Mouse (Mus musculus): ENCODE measurements around the gene Tmem119. TPM values are rescaled to one million over a fixed set of nuclear protein-coding genes. Genes with fewer than 3 reads are reported as not detected.
"Not testable (repeated sequence)": the region's sequence is repeated elsewhere in the genome, so short reads cannot be mapped to it uniquely, and the experiment has no call there.

The Tmem119 gene
- total RNA-seq, 2 experiments from 2014 or later, result 2.7 TPM; not detected in 1

DNA sequence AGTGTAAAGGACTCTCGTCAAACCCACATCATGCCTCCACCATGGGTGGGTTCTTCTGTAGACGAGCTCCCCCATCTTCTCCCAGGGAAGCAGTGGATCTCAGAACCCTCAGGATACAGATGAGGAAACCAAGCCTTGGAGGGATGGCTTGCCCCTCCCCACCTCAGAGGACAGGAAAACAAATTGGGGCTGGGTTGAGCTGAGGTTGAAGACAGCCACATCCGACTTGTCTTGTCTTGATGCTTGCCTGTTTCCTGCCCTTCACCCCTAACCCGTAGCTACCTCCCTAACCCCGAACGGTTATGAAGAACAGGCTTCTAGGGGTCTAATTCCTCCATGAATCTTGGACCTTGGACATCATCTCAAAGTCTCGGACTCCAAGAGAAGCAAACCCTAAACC is 25.2 kb upstream of the Tmem119 start:
- ATAC-seq (replicated peaks; ENCODE audit: low FRiP score, poor library complexity, severe bottlenecking), result peak; percentile 24; the same call in 1 of the 2 replicates

DNA sequence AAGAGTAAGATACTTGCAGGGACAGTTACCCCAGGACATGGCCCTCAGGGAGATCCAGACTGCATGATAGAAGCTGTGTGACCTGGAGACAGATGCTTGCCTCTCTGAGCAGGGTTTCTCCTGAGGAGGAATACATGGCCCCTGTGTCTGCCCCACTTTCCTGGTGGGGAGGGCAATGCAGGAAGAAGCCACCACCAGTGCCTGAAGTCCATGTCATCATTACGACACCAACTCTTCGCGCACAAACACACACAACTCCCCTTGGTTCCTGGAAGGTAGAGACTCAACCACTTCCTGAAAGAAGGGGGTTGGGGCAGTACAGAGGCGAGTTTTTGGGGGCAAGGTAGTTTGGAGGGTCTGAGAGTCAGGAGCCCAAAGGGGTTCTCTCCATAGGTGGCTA is 23.9 kb upstream of the Tmem119 start:
- ATAC-seq (replicated peaks; ENCODE audit: low FRiP score, poor library complexity, severe bottlenecking), result no peak

DNA sequence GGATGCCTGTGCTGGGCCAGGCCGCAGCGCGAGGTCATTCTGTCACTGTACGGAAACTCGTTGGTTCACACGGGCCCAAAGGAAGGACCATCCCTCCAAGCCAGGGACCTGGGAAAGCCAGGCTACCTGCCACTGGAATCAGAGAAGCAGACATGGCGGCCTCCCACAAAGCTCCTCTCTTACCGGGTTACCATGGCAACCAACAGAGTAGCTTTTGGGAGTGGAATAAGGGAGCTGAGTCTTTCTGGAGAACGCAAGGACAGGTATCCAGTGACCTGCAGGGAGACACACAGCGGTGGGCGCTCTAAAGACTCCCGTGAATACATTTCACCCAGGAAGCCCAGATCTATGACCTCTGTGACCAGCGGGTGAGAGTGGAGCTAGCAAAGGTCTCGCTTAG is 18.3 kb upstream of the Tmem119 start:
- no peak for ATAC-seq (replicated peaks; ENCODE audit: low FRiP score, poor library complexity, severe bottlenecking)

DNA sequence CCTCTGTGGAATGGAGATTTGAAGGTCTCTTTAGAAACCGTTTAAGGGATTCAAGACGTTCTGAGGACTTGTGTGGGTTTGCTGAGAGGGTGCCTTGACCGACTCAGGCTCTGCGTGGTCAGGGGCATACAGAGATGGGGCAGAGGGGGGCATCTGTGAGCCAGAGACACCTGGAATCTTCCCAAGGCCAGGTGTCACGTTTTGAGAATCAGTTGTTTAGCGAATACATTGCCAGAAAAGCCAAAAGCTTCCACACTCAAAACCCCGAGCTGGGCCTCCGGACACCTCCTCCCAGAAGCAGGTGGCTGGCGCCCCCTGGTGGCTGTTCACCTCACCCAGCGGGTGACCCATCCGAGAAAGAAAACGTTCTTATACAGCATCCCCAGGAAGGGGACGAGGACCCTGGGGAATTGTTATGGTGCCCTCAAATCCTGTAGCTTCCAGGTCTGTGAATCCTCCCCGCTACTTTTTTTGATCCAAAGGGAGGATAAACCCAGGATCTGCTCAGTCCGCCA is 15.4 kb upstream of the Tmem119 start:
- ATAC-seq (replicated peaks; ENCODE audit: low FRiP score, poor library complexity, severe bottlenecking), result peak; percentile 75

DNA sequence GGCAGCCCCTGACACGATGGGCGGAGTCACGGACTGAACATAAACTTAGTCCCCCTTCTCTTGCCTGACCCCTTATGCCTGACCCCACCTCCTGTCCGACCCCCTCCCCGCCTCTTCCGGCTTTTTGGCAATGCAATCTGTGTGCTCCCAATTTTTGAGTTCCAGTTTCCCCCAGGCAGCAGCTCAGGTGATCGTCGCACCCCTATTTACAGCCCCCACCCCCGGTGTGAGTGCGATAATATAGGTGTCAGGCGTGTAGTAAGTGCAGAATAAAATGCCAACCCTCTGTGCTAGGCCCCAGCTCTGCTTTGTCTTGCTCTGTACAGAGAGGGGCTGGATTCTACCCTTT is 14.7 kb upstream of the Tmem119 start:
- no peak for ATAC-seq (replicated peaks; ENCODE audit: low FRiP score, poor library complexity, severe bottlenecking)

DNA sequence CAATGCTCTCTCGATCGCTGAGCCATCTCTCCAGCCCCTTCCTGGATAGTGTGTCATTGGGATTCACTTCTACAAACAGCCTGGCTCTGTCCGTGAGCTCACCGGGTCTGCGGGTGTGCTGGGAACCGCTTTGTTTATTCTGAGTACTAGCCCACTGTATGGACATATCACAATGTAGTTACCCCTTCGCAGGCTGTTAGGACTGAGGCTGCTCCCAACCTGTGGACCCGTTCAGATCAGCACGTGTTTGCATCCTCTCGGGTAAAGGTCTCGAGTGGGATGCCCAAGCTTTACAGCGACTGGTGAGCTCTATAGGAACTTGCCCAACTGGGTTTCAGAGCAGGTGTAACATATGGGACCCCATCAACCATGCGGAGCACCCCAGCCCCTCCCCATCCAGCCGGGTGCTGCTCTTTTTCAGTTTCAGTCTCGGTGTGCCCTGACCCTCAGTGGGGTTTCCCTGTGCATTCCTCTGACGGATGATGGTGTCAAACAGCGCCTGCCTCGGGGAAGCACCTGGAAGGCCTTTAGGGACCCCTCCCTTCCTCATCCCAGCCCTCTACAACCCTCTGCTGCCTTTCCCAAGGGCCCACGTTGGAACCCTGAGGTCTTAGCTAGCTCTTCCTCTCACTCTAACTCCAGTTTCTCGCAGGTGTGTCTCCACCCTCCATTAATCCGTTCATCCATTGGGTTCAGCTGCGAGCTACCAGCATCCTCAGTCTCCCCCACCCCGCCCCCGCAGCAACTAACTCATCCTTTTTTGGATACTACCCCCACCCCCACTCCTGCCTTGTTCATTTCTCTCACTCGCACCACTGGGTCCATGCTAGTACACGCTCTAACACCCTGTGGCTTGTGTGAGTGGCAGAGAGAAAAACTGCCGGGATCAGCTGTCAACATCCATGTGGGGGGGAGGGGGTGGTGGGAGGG is 14.1 kb upstream of the Tmem119 start:
- ATAC-seq (replicated peaks; ENCODE audit: low FRiP score, poor library complexity, severe bottlenecking), result no peak

DNA sequence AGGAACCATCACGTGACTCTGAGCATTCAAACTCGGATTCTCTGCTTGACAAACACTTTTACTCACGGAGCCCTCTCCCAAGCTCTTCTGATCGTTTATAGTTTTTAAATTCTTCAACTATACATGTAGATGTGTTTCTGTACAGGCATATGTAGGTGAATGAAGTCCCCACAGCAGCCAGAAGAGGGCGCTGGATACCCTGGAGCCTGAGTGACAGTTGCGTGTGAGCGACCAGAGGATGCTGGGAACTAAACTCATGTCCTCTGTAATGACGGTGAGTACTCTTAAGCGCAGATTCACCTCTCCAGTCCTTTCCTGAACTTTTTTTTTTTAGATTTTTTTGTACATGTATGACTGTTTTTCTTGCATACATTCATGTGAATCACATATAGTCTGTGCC is 13.3 kb upstream of the Tmem119 start:
- peak; percentile 55; the same call in 1 of the 2 replicates for ATAC-seq (replicated peaks; ENCODE audit: low FRiP score, poor library complexity, severe bottlenecking)

DNA sequence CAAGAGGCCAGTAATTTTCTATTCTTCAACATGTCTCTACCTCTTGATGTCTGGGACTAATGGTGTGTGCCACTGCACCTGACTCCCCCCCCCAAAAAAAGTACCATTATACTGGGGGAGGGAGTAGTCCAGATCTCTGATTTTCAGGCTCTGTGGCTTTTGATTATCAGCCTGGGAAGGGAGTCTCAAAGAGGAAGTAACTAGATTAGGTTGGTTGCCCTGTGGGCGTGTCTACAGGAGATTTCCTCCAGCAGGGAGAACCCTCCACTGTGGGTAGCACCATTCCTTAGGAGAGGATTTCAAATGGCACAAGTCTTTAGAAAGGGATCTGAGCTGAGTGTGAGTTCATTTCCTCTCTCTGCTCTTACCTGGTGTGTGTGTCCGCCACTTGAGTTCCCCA is 12.3 kb upstream of the Tmem119 start:
- no peak for ATAC-seq (replicated peaks; ENCODE audit: low FRiP score, poor library complexity, severe bottlenecking)

DNA sequence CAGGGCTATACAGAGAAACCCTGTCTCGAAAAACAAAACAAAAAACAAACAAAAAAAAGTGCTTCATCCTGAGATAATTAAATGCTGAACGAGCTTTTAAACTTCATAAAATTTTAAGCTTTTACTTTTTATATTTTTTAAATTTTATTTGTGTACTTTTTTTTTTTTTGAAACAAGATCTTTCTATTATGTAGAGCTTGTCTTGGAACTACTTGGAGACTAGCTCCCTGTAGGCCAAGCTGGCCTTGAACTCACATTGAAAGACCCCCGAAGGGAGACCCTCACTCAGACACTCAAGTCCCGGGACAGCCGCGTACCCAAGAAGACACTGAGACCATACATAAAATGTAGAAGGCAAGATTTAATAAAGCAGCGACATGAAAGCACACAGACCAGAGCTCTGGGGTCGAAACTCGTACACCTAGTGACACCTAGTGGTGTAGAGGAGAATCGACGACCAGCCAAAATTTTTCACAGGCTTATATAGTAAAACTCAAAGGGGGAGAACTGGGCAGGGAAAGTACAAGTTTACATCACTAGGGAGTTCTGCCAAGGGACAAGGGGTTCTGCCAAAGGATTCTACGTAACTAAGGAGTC is 11.6 kb upstream of the Tmem119 start:
- ATAC-seq (replicated peaks; ENCODE audit: low FRiP score, poor library complexity, severe bottlenecking), result not testable (repeated sequence)

DNA sequence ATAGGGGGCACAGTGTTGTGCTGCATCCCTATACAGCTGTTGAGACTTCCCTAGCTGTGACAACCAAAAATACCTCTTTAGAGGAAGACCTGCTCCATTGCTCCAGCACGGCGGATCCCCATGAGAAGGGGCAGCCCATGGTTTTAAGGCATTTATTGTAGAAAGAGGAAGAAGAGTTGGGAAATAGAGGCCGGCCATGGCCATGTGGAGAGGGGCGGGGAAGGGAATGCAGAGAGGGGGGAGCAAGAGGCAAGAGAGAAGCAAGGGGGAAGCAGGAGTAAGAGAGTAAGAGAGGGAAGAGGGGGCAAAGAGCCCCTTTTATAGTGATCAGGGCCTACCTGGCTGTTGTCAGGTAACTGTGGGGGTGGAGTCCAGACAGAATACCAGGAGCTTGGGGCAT is 9.8 kb upstream of the Tmem119 start:
- ATAC-seq (replicated peaks; ENCODE audit: low FRiP score, poor library complexity, severe bottlenecking), result no peak

DNA sequence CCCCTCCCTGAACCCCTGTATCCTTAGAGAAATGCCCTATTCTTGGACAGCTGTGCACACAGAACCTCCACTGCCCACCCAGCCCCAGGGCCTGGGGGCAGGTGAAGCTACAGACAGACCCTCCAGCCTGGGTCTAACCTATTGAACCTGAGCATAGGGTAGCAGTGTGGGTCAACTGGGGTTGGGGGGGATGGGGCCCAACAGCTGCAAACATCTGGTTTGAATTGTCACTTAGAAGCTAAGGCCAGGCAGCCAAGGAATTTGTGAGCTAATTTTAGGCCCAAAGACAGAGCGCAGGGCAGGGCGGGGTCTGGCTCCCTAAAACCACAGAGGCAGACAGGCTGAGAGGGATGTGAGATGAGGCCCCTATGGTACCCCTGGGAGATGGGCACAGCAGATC is 7.9 kb upstream of the Tmem119 start:
- no peak for ATAC-seq (replicated peaks; ENCODE audit: low FRiP score, poor library complexity, severe bottlenecking)

DNA sequence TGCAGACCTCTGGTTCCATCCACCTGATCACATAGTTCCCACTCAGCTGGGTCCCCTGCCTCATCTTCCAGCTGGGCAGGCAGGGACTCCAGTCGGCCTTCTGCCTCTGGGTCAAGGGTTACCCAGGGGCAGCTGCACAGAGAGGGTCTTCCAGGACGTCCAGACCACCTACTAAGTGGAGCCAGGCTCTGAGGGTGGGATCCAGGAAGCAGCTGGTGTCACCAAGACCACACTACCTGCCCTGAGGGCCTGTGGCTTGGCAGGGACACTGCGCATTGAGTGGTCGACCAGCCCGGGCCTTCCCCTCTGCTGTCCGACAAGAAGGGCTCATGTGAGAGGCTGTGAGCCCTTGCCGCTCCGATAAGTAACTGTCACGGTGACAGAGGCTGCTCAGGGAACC is 7.4 kb upstream of the Tmem119 start:
- ATAC-seq (replicated peaks; ENCODE audit: low FRiP score, poor library complexity, severe bottlenecking), result no peak

DNA sequence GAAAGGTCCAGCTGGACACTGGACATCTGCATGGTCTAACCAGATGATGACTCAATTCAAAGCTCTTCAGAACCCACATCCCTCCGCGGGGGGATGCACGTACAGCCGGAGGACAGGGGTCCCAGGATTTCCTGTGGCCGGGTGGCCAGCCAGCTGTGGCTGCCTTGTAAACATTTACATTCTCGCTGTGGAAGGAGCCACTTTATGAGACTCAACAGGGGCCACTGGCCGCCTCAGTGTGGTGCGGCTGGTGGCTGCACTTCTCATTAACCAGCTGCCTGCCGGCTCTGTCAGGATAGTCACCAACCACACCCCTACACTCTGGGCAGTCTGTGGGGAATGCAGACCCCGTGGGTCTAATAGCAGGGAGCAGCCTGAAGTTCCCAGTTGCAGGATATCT is 6.1 kb upstream of the Tmem119 start:
- ATAC-seq (replicated peaks; ENCODE audit: low FRiP score, poor library complexity, severe bottlenecking), result no peak

DNA sequence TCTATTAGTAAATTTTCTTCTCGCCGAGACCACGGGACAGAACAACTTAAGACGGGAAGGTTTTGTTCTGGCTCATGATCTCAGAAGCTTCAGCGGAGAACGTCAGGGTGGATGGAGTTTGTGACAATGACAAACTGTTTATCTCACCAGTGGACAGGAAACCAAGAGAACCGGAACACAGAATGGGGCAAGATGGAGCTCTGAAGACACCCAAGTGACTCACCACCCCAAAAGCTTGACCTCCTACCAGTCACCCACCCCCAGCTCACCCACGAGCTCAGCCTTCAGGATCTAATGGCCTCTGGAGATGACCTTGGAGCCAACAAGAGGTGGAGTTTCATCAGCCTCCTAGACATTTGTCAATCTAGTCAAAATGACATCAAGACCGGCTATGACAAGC is 5.0 kb upstream of the Tmem119 start:
- ATAC-seq (replicated peaks; ENCODE audit: low FRiP score, poor library complexity, severe bottlenecking), result no peak

DNA sequence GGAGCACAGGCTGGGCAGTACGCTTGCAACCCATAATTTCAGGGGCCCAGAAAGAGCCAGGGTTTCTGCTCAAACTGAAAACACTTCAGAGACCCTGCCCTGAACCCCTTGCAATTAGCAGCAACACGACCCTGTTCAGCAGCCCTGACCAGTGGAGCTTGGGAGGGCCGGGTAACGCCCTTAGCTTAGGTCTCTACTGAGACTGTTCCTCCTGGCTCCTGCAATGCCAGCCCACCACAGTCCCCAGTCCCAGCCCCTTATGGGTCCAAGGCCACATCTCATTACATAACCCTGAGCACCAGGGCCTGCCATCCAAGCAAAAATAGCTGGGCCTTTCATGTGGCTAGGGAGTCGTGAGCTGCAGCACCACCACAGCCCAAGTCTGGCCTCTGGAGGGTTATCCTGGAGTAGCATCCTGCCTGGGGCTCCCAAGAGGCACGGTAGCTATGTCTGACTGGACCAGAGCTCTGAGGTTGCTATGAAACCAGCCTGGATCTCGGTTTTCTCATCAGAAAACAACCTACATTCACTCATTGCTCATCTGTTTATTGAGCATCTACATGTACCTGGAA is 4.2 kb upstream of the Tmem119 start:
- ATAC-seq (replicated peaks; ENCODE audit: low FRiP score, poor library complexity, severe bottlenecking), result no peak

DNA sequence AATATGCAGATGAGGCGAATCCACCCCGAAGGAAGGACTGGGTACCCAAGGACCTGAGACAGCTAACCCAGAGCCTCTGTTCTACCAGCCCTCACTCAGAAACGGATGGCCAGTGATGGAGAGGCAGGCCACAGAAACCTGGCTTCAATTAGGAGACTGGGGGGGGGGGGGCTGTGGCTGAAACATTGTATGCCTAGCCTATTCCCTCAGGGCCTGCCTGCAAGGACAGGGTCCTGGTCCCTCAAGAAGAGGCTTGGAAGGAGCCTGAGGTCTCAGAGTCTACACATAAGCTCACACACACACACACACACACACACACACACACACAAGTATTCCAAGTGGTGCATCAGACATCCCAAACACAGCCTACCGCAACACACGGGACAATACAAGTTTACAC is 625 bp downstream of the Tmem119 start:
- ATAC-seq (replicated peaks; ENCODE audit: low FRiP score, poor library complexity, severe bottlenecking), result no peak

DNA sequence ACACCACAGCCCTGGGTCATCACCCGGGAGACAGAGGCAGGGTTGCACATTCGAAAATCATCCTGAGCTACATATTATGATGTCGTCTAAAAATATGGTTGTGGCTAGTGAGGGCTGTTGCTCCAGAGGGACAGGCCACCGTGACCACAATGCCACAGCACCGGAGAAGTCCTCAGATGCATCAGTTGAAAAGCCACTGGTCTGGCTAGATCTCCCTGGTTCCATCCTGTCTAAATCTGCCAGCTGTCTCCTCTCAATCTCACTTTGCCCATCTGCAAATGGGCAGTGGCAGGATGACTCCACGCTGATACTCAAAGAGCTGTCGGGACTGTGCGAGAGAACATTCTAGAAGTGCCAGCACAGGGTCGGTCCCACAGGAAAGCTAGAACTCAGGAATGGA is 1.8 kb downstream of the Tmem119 start:
- no peak for ATAC-seq (replicated peaks; ENCODE audit: low FRiP score, poor library complexity, severe bottlenecking)

DNA sequence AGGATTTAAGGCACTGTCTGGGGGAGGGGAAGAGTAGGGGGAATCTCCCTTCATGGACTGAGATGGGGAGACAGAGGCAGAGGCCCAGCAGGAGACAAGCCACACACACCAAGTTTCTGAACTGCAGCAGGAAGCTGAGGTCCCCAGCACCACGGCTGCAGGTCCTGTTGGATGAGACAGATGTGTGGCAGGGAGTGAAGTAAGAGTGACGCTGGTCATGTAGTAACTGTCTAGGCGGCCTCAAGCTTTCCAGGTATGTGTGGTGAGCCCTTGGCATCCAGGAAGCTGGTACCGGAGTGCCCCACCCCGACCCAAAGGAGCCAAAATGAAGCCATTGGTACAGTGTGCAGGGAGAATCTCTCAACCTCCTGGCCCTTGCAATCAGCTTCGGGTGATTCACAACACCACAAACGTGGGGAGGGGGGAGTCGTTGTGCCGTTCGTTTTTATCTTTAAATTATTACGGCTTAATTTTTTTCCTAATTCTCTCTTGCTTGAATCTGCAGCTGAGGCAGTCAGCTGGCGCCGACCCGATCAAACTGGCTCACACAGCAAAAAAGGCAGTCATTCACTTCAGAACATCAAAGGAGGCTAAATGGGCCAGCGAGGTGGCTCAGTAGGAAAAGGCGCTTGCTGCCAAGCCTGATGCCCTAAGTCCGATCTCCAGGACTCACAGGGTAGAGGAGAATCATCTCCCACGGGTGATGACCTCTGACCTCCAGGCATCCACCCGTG is 3.0 kb downstream of the Tmem119 start:
- ATAC-seq (replicated peaks; ENCODE audit: low FRiP score, poor library complexity, severe bottlenecking), result no peak

DNA sequence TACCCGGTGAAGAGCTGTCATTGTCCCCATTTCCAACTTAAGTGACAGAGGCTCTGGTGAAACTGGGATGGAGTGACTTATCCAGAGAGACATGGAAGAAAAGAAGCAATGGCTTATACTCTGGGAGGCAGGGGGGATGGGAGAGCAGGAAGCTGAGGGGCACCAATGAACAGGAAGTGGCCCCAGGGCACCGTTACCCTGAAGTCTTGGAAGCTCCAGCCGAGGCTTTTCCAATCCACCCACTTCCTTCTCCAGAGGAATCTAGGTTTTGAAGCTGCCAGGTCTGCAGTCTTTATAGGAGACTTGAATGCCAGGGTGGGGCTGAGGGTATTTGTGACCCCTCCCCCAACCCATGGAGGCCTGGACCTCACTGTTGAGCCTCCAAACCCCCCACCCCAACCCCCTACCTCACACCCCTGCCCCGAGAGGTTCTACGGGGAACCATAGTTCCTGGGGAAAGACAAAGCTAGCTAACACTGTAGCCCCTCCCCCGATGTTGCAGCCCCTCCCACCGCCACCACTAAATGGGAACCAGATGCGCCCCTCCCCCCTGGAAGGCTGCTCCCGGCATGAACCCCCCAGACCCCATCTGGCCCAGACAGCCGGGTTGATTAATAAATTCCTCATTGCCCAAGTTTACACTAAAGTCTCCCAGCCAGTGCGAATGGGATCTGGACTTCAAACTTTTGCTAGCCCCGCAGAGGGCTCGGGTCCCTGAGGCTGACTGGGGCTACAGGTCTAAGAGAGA is 3.7 kb downstream of the Tmem119 start:
- ATAC-seq (replicated peaks; ENCODE audit: low FRiP score, poor library complexity, severe bottlenecking), result no peak
